Mouse (Mus musculus): ENCODE results near the gene Tnfrsf1b.

Gene Tnfrsf1b

GRCm38 (mm10) chr4:145246173-145247011 is at the start of gene Tnfrsf1b:
Gene Tnfrsf1b, minus strand, starts transcription at chr4:145246870.
- CTCF ChIA-PET, result interaction anchor here (0.6 to 0.8 kb wide), 2 partner anchors 32 to 57 kb away, joined by 3 to 7 read pairs; no protein-coding TSS in a partner anchor

DNA sequence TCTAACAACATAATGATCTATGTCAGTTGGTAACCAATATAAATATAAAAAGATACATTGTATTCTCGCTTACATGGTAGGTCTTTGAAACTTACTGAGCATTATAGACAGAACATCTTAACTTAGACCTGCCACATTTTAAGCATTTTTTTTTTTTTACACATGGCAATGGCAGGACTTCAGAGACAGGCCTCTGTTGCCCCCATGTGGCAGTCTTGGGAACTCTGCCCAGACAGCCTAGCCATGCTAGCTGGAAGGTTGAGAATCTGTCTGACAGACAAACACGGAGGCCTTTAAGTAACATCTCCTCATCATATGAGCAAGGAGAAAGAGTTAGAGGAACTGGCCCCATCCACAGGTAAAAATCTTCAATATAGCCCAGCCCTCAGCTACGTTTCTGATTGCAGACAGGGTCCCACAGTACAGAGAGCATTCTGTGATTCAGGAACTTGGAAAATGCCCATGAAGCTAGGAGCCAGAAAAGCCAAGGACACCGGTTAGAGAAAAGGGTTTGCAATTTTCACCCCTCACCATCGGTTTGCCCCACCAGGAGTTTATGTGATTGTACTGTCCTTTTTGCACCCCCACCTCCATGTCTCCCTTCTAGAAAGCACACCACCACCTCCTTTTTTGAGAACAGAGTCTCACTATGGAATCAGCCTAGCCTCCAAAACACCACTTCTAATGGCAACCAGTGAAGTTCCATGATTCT is 49.1 kb upstream of the Tnfrsf1b start:
- CTCF ChIA-PET, result interaction anchor here (0.5 to 0.6 kb wide), 2 partner anchors 80 to 704 kb away, joined by 3 to 7 read pairs; no protein-coding TSS in a partner anchor

DNA sequence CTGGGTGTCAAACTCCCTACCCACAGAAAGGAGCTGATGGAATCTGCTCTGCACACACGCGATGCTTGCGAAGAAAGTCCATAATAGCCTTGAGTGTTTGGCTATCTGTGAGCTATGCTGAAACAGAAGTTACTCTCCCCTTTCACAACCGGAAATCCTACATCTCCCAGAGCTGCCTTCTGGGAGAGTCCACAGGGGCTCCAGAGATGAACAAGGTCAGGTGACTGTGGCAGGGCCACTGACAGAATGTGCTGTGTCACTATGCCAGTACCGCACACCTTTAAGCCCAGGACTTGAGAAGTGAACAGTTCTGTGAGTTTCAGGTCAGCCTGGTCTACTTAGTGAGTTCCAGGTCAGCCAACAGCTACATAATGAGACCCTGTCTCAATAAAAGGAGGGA is 47.9 kb upstream of the Tnfrsf1b start:
- CTCF ChIA-PET, result no interaction called here

DNA sequence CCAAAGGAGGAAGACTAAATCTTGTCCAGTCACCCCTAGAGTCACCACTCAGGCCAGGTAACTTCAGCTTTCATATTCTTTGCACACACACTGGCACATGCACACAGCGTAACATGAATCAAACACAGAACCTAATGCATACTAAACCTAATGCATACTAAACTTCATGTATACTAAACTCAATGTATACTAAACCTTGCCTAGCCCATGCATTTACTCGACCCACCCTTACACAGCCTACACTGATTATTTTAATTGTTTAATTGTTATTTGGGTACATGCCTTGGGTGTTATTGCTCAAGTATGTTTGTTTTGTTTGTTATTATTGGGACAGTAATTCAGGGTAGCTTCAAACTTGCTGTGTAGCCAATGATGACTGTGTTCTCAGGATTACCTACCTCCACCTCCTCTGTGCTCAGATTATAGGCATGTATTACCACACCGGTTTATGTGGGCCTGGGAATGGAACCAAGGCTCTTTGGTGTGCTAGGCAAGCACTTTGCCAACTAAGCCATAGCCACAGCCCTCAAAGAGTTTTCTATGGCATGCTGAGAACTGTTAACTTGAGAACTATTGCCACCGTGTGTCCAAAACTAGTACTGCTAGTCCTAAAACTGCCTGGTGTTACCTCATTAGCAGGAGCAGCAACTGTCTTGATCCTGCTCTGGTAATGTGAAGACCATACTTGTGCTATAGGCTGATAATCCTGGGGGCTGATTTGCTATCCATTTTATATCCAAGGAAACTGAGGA is 39.9 kb upstream of the Tnfrsf1b start:
- CTCF ChIA-PET, result interaction anchor here (1.6 to 2.1 kb wide), 2 partner anchors 67 to 72 kb away, joined by 7 to 9 read pairs; no protein-coding TSS in a partner anchor

- CTCF ChIA-PET, result interaction anchor here (0.6 to 0.7 kb wide), 2 partner anchors 62 to 71 kb away, joined by 5 to 6 read pairs; no protein-coding TSS in a partner anchor
Observed at GRCm38 (mm10) chr4:145284675-145285074, 38.0 kb upstream of the Tnfrsf1b start.

GRCm38 (mm10) chr4:145283441-145283840 is 36.8 kb upstream of the Tnfrsf1b start:
- CTCF ChIA-PET, result interaction anchor here (0.6 kb wide), 1 partner anchor 95 kb away, joined by 4 read pairs; no protein-coding TSS in a partner anchor

- CTCF ChIA-PET, result no interaction called here
Observed at GRCm38 (mm10) chr4:145280966-145281365, 34.3 kb upstream of the Tnfrsf1b start.

GRCm38 (mm10) chr4:145278724-145279370 is 32.2 kb upstream of the Tnfrsf1b start:
- CTCF ChIA-PET, result no interaction called here

GRCm38 (mm10) chr4:145278231-145278630 is 31.6 kb upstream of the Tnfrsf1b start:
- CTCF ChIA-PET, result no interaction called here

GRCm38 (mm10) chr4:145276368-145277249 is 29.9 kb upstream of the Tnfrsf1b start:
- CTCF ChIA-PET, result no interaction called here

- CTCF ChIA-PET, result no interaction called here
Observed at GRCm38 (mm10) chr4:145274887-145275286, 28.2 kb upstream of the Tnfrsf1b start.

- CTCF ChIA-PET, result no interaction called here
Observed at GRCm38 (mm10) chr4:145273923-145274322, 27.3 kb upstream of the Tnfrsf1b start.

- CTCF ChIA-PET, result no interaction called here
Observed at GRCm38 (mm10) chr4:145272763-145273162, 26.1 kb upstream of the Tnfrsf1b start.

- CTCF ChIA-PET, result interaction anchor here (1.0 kb wide), 1 partner anchor 20 kb away, joined by 3 read pairs; no protein-coding TSS in a partner anchor
Observed at GRCm38 (mm10) chr4:145271634-145272033, 25.0 kb upstream of the Tnfrsf1b start.

DNA sequence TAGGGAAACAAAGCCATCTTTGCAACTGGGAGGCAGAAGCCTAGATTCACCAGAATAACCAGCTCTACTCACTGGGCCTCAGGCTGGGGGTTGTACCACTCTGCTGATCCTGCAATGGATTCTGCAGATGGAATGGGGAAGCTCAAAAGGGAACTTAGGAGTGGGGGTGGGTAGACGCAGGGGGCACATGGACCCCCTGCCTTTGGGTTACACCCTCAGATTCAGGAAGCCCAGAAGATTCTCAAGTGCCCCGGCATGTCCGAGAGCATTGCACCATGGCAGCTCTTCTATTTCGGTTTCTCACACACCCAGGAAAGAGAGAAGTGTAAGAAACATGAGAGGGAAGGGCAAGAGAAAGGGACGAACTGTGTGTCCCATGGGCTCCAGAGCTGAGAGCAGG is 23.5 kb upstream of the Tnfrsf1b start:
- CTCF ChIA-PET, result no interaction called here

DNA sequence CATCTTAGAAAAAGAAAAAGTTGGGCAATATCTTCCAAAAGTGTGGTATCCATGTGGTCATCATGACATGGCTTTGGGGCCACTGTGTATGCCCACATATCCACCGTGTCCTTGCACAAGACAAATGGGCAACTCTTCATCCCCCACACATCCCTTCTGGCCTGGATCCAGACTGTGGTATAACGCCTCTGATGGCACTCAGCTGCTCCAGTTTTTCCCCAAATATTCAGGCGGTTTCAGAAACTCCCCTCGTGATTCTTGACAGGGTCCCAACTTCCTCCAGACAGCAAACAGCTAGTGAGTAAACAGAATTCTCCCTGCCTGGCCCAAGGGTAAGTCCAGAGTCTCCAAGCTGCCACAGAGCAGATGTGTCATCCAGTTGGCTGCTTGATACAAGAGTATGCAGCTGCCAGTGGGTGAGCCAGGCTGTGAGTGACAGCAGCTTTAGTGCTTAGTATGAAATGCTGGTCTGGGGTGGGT is 21.0 kb upstream of the Tnfrsf1b start:
- CTCF ChIA-PET, result interaction anchor here (0.9 kb wide), 1 partner anchor 157 kb away, joined by 3 read pairs; no protein-coding TSS in a partner anchor

DNA sequence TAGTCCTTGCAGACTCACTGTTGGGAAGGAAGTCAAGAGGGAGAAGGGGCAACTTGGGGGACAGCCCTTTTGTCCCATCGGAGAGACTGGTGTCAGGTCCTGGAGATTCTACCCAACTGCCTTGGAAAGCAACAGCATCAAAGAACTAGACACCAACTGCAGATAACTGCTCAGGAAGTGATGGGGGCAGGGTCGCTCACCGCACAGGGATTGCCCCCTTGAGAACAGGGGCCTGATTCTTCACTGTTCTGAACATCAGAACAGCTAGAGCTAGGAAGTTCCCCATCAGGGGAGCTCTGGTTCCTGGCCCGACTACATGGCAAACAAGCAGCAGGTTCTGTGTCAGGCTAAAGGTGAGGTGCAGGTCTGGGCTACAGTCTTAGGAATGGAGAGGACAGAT is 19.8 kb upstream of the Tnfrsf1b start:
- CTCF ChIA-PET, result interaction anchor here (0.7 kb wide), 1 partner anchor 9 kb away, joined by 5 read pairs; no protein-coding TSS in a partner anchor

- CTCF ChIA-PET, result interaction anchor here (0.6 kb wide), 1 partner anchor 11 kb away, joined by 8 read pairs; no protein-coding TSS in a partner anchor
Observed at GRCm38 (mm10) chr4:145264761-145265160, 18.1 kb upstream of the Tnfrsf1b start.

- CTCF ChIA-PET, result no interaction called here
Observed at GRCm38 (mm10) chr4:145263583-145263982, 16.9 kb upstream of the Tnfrsf1b start.

GRCm38 (mm10) chr4:145260802-145261201 is 14.1 kb upstream of the Tnfrsf1b start:
- CTCF ChIA-PET, result no interaction called here
